18 mouse cellular contexts compared by ENCODE assay signal in genomic region chr6:6389454-6390445, GRCm38 (mm10).
A peak's percentile ranks its signal among the peaks of the same experiment; 100 is the strongest.
DNase-seq lines count a peak whose midpoint lies in the region; ATAC-seq and TF ChIP-seq lines count a peak whose summit lies in the region.
"Had no signal": no experiment of that assay in that cellular context is flagged by ENCODE, and none has a peak within 500 bp of the region (broad histone marks: within the 10 kb centered on the region; RNA-seq: fewer than 3 reads in every experiment).

No protein-coding gene starts in this region.

- H3K27me3 ChIP-seq in hindbrain, embryonic 10.5 days (ENCODE audit: insufficient read depth, poor library complexity, severe bottlenecking): no peaks in the 10 kb centered on the region
- no peaks in the 10 kb centered on the region for H3K27me3 ChIP-seq in hindbrain, embryonic 12.5 days
- no peaks in the 10 kb centered on the region for H3K27me3 ChIP-seq in forebrain, embryonic 12.5 days
- H3K27me3 ChIP-seq in midbrain, embryonic 13.5 days: no peaks in the 10 kb centered on the region
- H3K27me3 ChIP-seq in heart, adult 2 months (ENCODE audit: control insufficient read depth, insufficient read depth, low read length): no peaks in the 10 kb centered on the region
- H3K27me3 ChIP-seq: embryonic facial prominence, embryonic 12.5 days; limb, embryonic 15.5 days had no signal

- ATAC-seq in hindbrain, embryonic 12.5 days (ENCODE audit: low FRiP score): no peak
- ATAC-seq in forebrain, embryonic 12.5 days (ENCODE audit: low FRiP score): peak; percentile 63; the same call in 1 of the 2 replicates
- ATAC-seq in midbrain, embryonic 13.5 days: peak; percentile 4; the same call in 1 of the 2 replicates
- ATAC-seq in CD4-positive, CD25-positive, alpha-beta regulatory T cell, adult 4 months: no peak
- ATAC-seq: hindbrain, postnatal 0 days had no signal

- H3K9ac ChIP-seq in hindbrain, embryonic 12.5 days: no peak overlapping the region
- H3K9ac ChIP-seq in forebrain, embryonic 12.5 days: no peak overlapping the region
- H3K9ac ChIP-seq in midbrain, embryonic 13.5 days (replicated peaks): no peak overlapping the region
- no peak overlapping the region for H3K9ac ChIP-seq in heart, adult 2 months (ENCODE audit: low read depth, low read length)
- H3K9ac ChIP-seq: embryonic facial prominence, embryonic 12.5 days; limb, embryonic 15.5 days had no signal

- DNase-seq in hindbrain, embryonic 10.5 days (ENCODE audit: low spot score): no peak
- peak; percentile 19 for DNase-seq in brain, adult 2 months (ENCODE audit: low read depth, low spot score)
- DNase-seq in urinary bladder, postnatal 36 days (ENCODE audit: low spot score in 2 of 2): no peak
- DNase-seq in heart, adult 2 months: no peak
- DNase-seq: cerebellum, adult 11-12 months; gastrocnemius, adult 2 months; heart, postnatal 10 days; kidney, adult 9 months; lung, adult 18-20 months; thymus, adult 18-20 months had no signal

- no peaks in the 10 kb centered on the region for H3K9me3 ChIP-seq in hindbrain, embryonic 10.5 days
- no peaks in the 10 kb centered on the region for H3K9me3 ChIP-seq in hindbrain, embryonic 12.5 days (replicated peaks)
- H3K9me3 ChIP-seq in forebrain, embryonic 12.5 days: no peaks in the 10 kb centered on the region
- no peaks in the 10 kb centered on the region for H3K9me3 ChIP-seq in midbrain, embryonic 13.5 days
- H3K9me3 ChIP-seq: embryonic facial prominence, embryonic 12.5 days; limb, embryonic 15.5 days had no signal

- no peaks in the 10 kb centered on the region for H3K79me2 ChIP-seq in heart, adult 2 months (replicated peaks; ENCODE audit: control insufficient read depth, insufficient read depth, low read length)

- WGBS in hindbrain, embryonic 10.5 days: 73% methylated on average over 16 of the region's 16 CpGs
- WGBS in hindbrain, embryonic 12.5 days: 66% methylated on average over 16 of the region's 16 CpGs
- WGBS in forebrain, embryonic 12.5 days: 44% methylated on average over 16 of the region's 16 CpGs
- 51% methylated on average over 16 of the region's 16 CpGs for whole genome bisulfite sequencing in midbrain, embryonic 13.5 days
- 77% methylated on average over 16 of the region's 16 CpGs for WGBS in heart, adult 2 months

- intact Hi-C loops in heart, adult 2 months (cut with DNase I): no loop called here

- H3K36me3 ChIP-seq in hindbrain, embryonic 10.5 days: no peaks in the 10 kb centered on the region
- H3K36me3 ChIP-seq in hindbrain, embryonic 12.5 days: no peaks in the 10 kb centered on the region
- no peaks in the 10 kb centered on the region for H3K36me3 ChIP-seq in forebrain, embryonic 12.5 days (replicated peaks)
- no peaks in the 10 kb centered on the region for H3K36me3 ChIP-seq in midbrain, embryonic 13.5 days
- H3K36me3 ChIP-seq in heart, adult 2 months (ENCODE audit: control insufficient read depth, insufficient read depth, low read length): no peaks in the 10 kb centered on the region
- H3K36me3 ChIP-seq: embryonic facial prominence, embryonic 12.5 days; limb, embryonic 15.5 days had no signal

- peak overlapping the region; percentile 65 for H3K27ac ChIP-seq in hindbrain, embryonic 10.5 days
- no peak overlapping the region for H3K27ac ChIP-seq in hindbrain, embryonic 12.5 days
- H3K27ac ChIP-seq in forebrain, embryonic 12.5 days: no peak overlapping the region
- no peak overlapping the region for H3K27ac ChIP-seq in midbrain, embryonic 13.5 days
- no peak overlapping the region for H3K27ac ChIP-seq in heart, adult 2 months
- H3K27ac ChIP-seq: embryonic facial prominence, embryonic 12.5 days; gastrocnemius, adult 2 months; hindbrain, postnatal 0 days; limb, embryonic 15.5 days; macrophage had no signal

- no peak for TF ChIP-seq POLR2A in heart, adult 2 months (IDR thresholded peaks at IDR 0.05; ENCODE audit: insufficient read depth, low read depth, low read length)

- peaks cover 12% of the 10 kb centered on the region for H3K4me1 ChIP-seq in hindbrain, embryonic 10.5 days (replicated peaks)
- H3K4me1 ChIP-seq in hindbrain, embryonic 12.5 days: peaks cover 7% of the 10 kb centered on the region
- H3K4me1 ChIP-seq in forebrain, embryonic 12.5 days: peaks cover 13% of the 10 kb centered on the region
- peaks cover 21% of the 10 kb centered on the region for H3K4me1 ChIP-seq in midbrain, embryonic 13.5 days (replicated peaks)
- H3K4me1 ChIP-seq in heart, adult 2 months (ENCODE audit: control insufficient read depth, insufficient read depth, low read length): no peaks in the 10 kb centered on the region
- H3K4me1 ChIP-seq: limb, embryonic 15.5 days had no signal

- no peak for TF ChIP-seq CTCF in heart, adult 2 months (IDR thresholded peaks at IDR 0.05)

- TF ChIP-seq EP300 in heart, adult 2 months (IDR thresholded peaks at IDR 0.05; ENCODE audit: insufficient read depth, low read depth, low read length): no peak

- no peak overlapping the region for H3K4me2 ChIP-seq in hindbrain, embryonic 12.5 days (replicated peaks)
- no peak overlapping the region for H3K4me2 ChIP-seq in forebrain, embryonic 12.5 days
- no peak overlapping the region for H3K4me2 ChIP-seq in midbrain, embryonic 13.5 days (replicated peaks)
- H3K4me2 ChIP-seq: embryonic facial prominence, embryonic 12.5 days; limb, embryonic 15.5 days had no signal

- no peak overlapping the region for H3K4me3 ChIP-seq in hindbrain, embryonic 10.5 days
- H3K4me3 ChIP-seq in hindbrain, embryonic 12.5 days: no peak overlapping the region
- H3K4me3 ChIP-seq in forebrain, embryonic 12.5 days (replicated peaks): no peak overlapping the region
- H3K4me3 ChIP-seq in midbrain, embryonic 13.5 days (replicated peaks): no peak overlapping the region
- no peak overlapping the region for H3K4me3 ChIP-seq in heart, adult 2 months
- H3K4me3 ChIP-seq: embryonic facial prominence, embryonic 12.5 days; gastrocnemius, adult 2 months; limb, embryonic 15.5 days had no signal

Comparison
In these comparisons a context has a peak if more than half of its experiments do, and no peak if none do; other contexts are left out.
1. ATAC-seq: peak in forebrain, embryonic 12.5 days (single experiment) and midbrain, embryonic 13.5 days (single experiment); none in hindbrain, embryonic 12.5 days (single experiment) and CD4-positive, CD25-positive, alpha-beta regulatory T cell, adult 4 months (single experiment).